Mouse (Mus musculus): ENCODE measurements around the gene Neurog2.

- TF ChIP-seq CTCF (IDR thresholded peaks at IDR 0.05; ENCODE audit: insufficient read depth, low read depth, low read length), result no peak
- no peak for TF ChIP-seq POLR2A (IDR thresholded peaks at IDR 0.05; ENCODE audit: insufficient read depth, low read depth, low read length)
Measured at GRCm38 (mm10) chr3:127660712-127661111, 27.8 kb downstream of the Neurog2 start.
